Mouse (Mus musculus) cerebellum, adult 11-12 months (tissue): ENCODE results near the gene Dmrt1.
"Not testable (repeated sequence)": the region's sequence is repeated elsewhere in the genome, so short reads cannot be mapped to it uniquely, and the experiment has no call there.

ENCODE experiments used
- DNase-seq: peaks from one replicate; pipeline ENCODE4 v3.0.0; 2022

Gene Dmrt1

GRCm38 (mm10) chr19:25505360-25506196 is at the start of gene Dmrt1:
Dmrt1 (plus strand) TSS chr19:25505618.
- no peak for DNase-seq

GRCm38 (mm10) chr19:25460760-25461159 is 44.7 kb upstream of the Dmrt1 start:
- no peak for DNase-seq

GRCm38 (mm10) chr19:25461553-25462320 is 43.7 kb upstream of the Dmrt1 start:
- no peak for DNase-seq

GRCm38 (mm10) chr19:25475806-25476205 is 29.6 kb upstream of the Dmrt1 start:
- not testable (repeated sequence) for DNase-seq

- no peak for DNase-seq
Measured at GRCm38 (mm10) chr19:25479152-25479669, 26.2 kb upstream of the Dmrt1 start.

GRCm38 (mm10) chr19:25480820-25481219 is 24.6 kb upstream of the Dmrt1 start:
- DNase-seq: no peak

- no peak for DNase-seq
Measured at GRCm38 (mm10) chr19:25486561-25486960, 18.9 kb upstream of the Dmrt1 start.

- no peak for DNase-seq
Measured at GRCm38 (mm10) chr19:25487350-25487749, 18.1 kb upstream of the Dmrt1 start.

GRCm38 (mm10) chr19:25488546-25488945 is 16.9 kb upstream of the Dmrt1 start:
- DNase-seq: no peak

GRCm38 (mm10) chr19:25489546-25489945 is 15.9 kb upstream of the Dmrt1 start:
- no peak for DNase-seq

GRCm38 (mm10) chr19:25497434-25497833 is 8.0 kb upstream of the Dmrt1 start:
- DNase-seq: no peak

- no peak for DNase-seq
Measured at GRCm38 (mm10) chr19:25504878-25505277, 540 bp upstream of the Dmrt1 start.

GRCm38 (mm10) chr19:25506616-25507015 is 1.2 kb downstream of the Dmrt1 start:
- DNase-seq: no peak

GRCm38 (mm10) chr19:25514986-25515530 is 9.6 kb downstream of the Dmrt1 start:
- no peak for DNase-seq

GRCm38 (mm10) chr19:25524156-25524555 is 18.7 kb downstream of the Dmrt1 start:
- DNase-seq: no peak

- no peak for DNase-seq
Measured at GRCm38 (mm10) chr19:25525726-25526125, 20.3 kb downstream of the Dmrt1 start.

GRCm38 (mm10) chr19:25529673-25530072 is 24.3 kb downstream of the Dmrt1 start:
- DNase-seq: no peak

GRCm38 (mm10) chr19:25545714-25546340 is 40.4 kb downstream of the Dmrt1 start:
- no peak for DNase-seq

- DNase-seq: no peak
Measured at GRCm38 (mm10) chr19:25547086-25547643, 41.7 kb downstream of the Dmrt1 start.

- no peak for DNase-seq
Measured at GRCm38 (mm10) chr19:25550346-25550745, 44.9 kb downstream of the Dmrt1 start.

GRCm38 (mm10) chr19:25551053-25551452 is 45.6 kb downstream of the Dmrt1 start:
- no peak for DNase-seq

GRCm38 (mm10) chr19:25564430-25564829 is 59.0 kb downstream of the Dmrt1 start:
- no peak for DNase-seq

- no peak for DNase-seq
Measured at GRCm38 (mm10) chr19:25569778-25570177, 64.4 kb downstream of the Dmrt1 start.
